Mouse (Mus musculus) liver, postnatal 0 days (tissue): ENCODE data around the gene Nbeal2.

ENCODE experiments used
- CTCF ChIP-seq: sonication (generic); IDR thresholded peaks from 2 replicates; pipeline ENCODE4 v1.5.1; 2016; ENCODE audit warnings: antibody characterized with exemption, low read depth
- EP300 ChIP-seq: IDR thresholded peaks from 2 replicates; pipeline ENCODE4 v1.6.1; 2016; ENCODE audit warnings: antibody characterized with exemption, low read depth, mild to moderate bottlenecking

DNA sequence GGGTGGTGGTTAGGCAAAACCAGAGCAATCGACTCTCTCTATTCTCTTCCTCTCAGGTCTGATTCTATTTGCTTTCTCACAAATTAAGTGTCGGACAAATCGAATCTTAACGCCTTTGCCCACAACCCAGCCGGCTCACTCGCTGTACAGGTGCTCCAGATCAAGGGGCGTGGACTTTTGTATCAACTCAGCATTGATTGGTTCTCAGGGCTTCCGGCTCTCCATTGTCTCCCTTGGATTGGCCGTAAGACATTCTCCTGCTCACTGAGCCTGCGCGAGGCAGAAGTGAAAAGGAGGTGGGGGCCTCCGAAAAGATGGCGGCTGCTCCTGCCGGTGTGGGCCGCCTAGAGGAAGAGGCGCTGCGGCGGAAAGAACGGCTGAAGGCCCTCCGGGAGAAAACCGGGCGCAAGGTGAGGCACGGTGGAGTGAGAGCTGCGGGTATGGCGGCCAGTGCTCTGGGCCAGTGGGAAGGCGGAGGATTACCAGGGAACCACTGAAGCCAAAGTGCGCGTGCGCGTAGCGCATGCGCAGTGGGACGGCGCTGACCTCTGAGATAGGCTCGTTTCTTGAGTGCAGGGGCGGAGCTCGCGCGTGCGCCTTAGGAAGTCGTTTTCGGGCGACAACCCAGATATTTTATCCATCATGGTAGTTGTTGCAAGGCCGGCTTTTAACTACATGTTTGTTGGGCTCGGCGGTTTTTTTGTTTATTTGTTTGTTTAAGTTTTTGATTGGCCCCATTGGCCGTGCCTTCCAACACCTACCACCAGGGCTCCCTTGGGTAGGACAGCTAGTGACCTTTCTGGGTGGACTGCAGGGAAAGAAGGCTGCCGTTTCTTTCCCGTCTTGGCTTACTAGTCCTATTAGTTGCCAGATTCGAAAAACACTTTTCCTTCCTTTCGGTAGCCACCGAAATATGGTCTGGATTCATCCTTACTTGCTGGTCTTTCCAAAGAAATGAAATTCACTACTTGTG is 2.6 kb upstream of the Nbeal2 start, which contains the start of gene Ccdc12:
- TF ChIP-seq CTCF (peak; percentile 21; the same call in 1 of the 2 replicates), EP300 (peak; percentile 44; the same call in 1 of the 2 replicates)
